Mouse (Mus musculus): Measurements from ENCODE around the gene Fbxo36. TPM values are rescaled to one million over a fixed set of nuclear protein-coding genes. Genes with fewer than 3 reads are reported as not detected.

Fbxo36 gene
- polyA plus RNA-seq, 1 experiment, result 0.09 TPM

GRCm38 (mm10) chr1:84851512-84852235 lies 12.0 kb downstream of the Fbxo36 start:
- peaks cover 51% of the 10 kb centered on the region for H3K4me1 ChIP-seq (ENCODE audit: control insufficient read depth)

GRCm38 (mm10) chr1:84853721-84854120 lies 14.1 kb downstream of the Fbxo36 start:
- Histone ChIP-seq H3K27me3 (ENCODE audit: control insufficient read depth) (no peaks in the 10 kb centered on the region), H3K9me3 (ENCODE audit: control insufficient read depth, low read length) (no peaks in the 10 kb centered on the region), H3K4me1 (ENCODE audit: control insufficient read depth) (peaks cover 50% of the 10 kb centered on the region), H3K4me3 (replicated peaks) (no peak overlapping the region), H3K36me3 (ENCODE audit: control insufficient read depth) (no peaks in the 10 kb centered on the region)
- TF ChIP-seq GATA1 (IDR thresholded peaks at IDR 0.05; ENCODE audit: low read length) (no peak), TAL1 (IDR thresholded peaks at IDR 0.05; ENCODE audit: low read length) (no peak)

More at GRCm38 (mm10) chr1:84851512-84852235, 12.0 kb downstream of the Fbxo36 start:
- H3K9me3 ChIP-seq (ENCODE audit: control insufficient read depth, low read length), result no peaks in the 10 kb centered on the region
- H3K4me3 ChIP-seq (replicated peaks), result no peak overlapping the region
- H3K27me3 ChIP-seq (ENCODE audit: control insufficient read depth), result no peaks in the 10 kb centered on the region
- no peaks in the 10 kb centered on the region for H3K36me3 ChIP-seq (ENCODE audit: control insufficient read depth)
- TF ChIP-seq GATA1 (IDR thresholded peaks at IDR 0.05; ENCODE audit: low read length) (no peak), TAL1 (IDR thresholded peaks at IDR 0.05; ENCODE audit: low read length) (no peak)

GRCm38 (mm10) chr1:84854966-84855365 lies 15.3 kb downstream of the Fbxo36 start:
- TF ChIP-seq GATA1 (IDR thresholded peaks at IDR 0.05; ENCODE audit: low read length) (no peak), TAL1 (IDR thresholded peaks at IDR 0.05; ENCODE audit: low read length) (no peak)
- H3K27me3 ChIP-seq (ENCODE audit: control insufficient read depth), result no peaks in the 10 kb centered on the region
- H3K4me1 ChIP-seq (ENCODE audit: control insufficient read depth), result peaks cover 46% of the 10 kb centered on the region
- H3K4me3 ChIP-seq (replicated peaks), result no peak overlapping the region
- no peaks in the 10 kb centered on the region for H3K9me3 ChIP-seq (ENCODE audit: control insufficient read depth, low read length)
- H3K36me3 ChIP-seq (ENCODE audit: control insufficient read depth), result no peaks in the 10 kb centered on the region

GRCm38 (mm10) chr1:84855756-84856155 lies 16.1 kb downstream of the Fbxo36 start:
- Histone ChIP-seq H3K27me3 (ENCODE audit: control insufficient read depth) (no peaks in the 10 kb centered on the region), H3K36me3 (ENCODE audit: control insufficient read depth) (no peaks in the 10 kb centered on the region), H3K4me3 (replicated peaks) (no peak overlapping the region), H3K9me3 (ENCODE audit: control insufficient read depth, low read length) (no peaks in the 10 kb centered on the region), H3K4me1 (ENCODE audit: control insufficient read depth) (peaks cover 50% of the 10 kb centered on the region)
- TF ChIP-seq GATA1 (IDR thresholded peaks at IDR 0.05; ENCODE audit: low read length), result no peak
- TF ChIP-seq TAL1 (IDR thresholded peaks at IDR 0.05; ENCODE audit: low read length), result no peak

- Histone ChIP-seq H3K36me3 (ENCODE audit: control insufficient read depth) (no peaks in the 10 kb centered on the region), H3K4me1 (ENCODE audit: control insufficient read depth) (peaks cover 26% of the 10 kb centered on the region)
Measured at GRCm38 (mm10) chr1:84859597-84859996, 20.0 kb downstream of the Fbxo36 start.

GRCm38 (mm10) chr1:84860360-84861254 lies 21.0 kb downstream of the Fbxo36 start:
- Histone ChIP-seq H3K27me3 (ENCODE audit: control insufficient read depth) (no peaks in the 10 kb centered on the region), H3K9me3 (ENCODE audit: control insufficient read depth, low read length) (no peaks in the 10 kb centered on the region), H3K4me1 (ENCODE audit: control insufficient read depth) (peaks cover 21% of the 10 kb centered on the region), H3K36me3 (ENCODE audit: control insufficient read depth) (no peaks in the 10 kb centered on the region), H3K4me3 (replicated peaks) (no peak overlapping the region)
- TF ChIP-seq GATA1 (IDR thresholded peaks at IDR 0.05; ENCODE audit: low read length), result no peak
- no peak for TF ChIP-seq TAL1 (IDR thresholded peaks at IDR 0.05; ENCODE audit: low read length)

More at GRCm38 (mm10) chr1:84859597-84859996, 20.0 kb downstream of the Fbxo36 start:
- TF ChIP-seq TAL1 (IDR thresholded peaks at IDR 0.05; ENCODE audit: low read length), result no peak
- TF ChIP-seq GATA1 (IDR thresholded peaks at IDR 0.05; ENCODE audit: low read length), result no peak
- Histone ChIP-seq H3K27me3 (ENCODE audit: control insufficient read depth) (no peaks in the 10 kb centered on the region), H3K4me3 (replicated peaks) (no peak overlapping the region), H3K9me3 (ENCODE audit: control insufficient read depth, low read length) (no peaks in the 10 kb centered on the region)

GRCm38 (mm10) chr1:84861255-84861630 lies 21.6 kb downstream of the Fbxo36 start:
- no peak for TF ChIP-seq TAL1 (IDR thresholded peaks at IDR 0.05; ENCODE audit: low read length)
- TF ChIP-seq GATA1 (IDR thresholded peaks at IDR 0.05; ENCODE audit: low read length), result no peak
- Histone ChIP-seq H3K9me3 (ENCODE audit: control insufficient read depth, low read length) (no peaks in the 10 kb centered on the region), H3K4me3 (replicated peaks) (no peak overlapping the region), H3K36me3 (ENCODE audit: control insufficient read depth) (no peaks in the 10 kb centered on the region), H3K4me1 (ENCODE audit: control insufficient read depth) (peaks cover 21% of the 10 kb centered on the region), H3K27me3 (ENCODE audit: control insufficient read depth) (no peaks in the 10 kb centered on the region)

- no peaks in the 10 kb centered on the region for H3K9me3 ChIP-seq (ENCODE audit: control insufficient read depth, low read length)
- TF ChIP-seq TAL1 (IDR thresholded peaks at IDR 0.05; ENCODE audit: low read length), result no peak
- TF ChIP-seq GATA1 (IDR thresholded peaks at IDR 0.05; ENCODE audit: low read length), result no peak
- no peaks in the 10 kb centered on the region for H3K36me3 ChIP-seq (ENCODE audit: control insufficient read depth)
- H3K4me3 ChIP-seq (replicated peaks), result no peak overlapping the region
- peaks cover 27% of the 10 kb centered on the region for H3K4me1 ChIP-seq (ENCODE audit: control insufficient read depth)
- no peaks in the 10 kb centered on the region for H3K27me3 ChIP-seq (ENCODE audit: control insufficient read depth)
Measured at GRCm38 (mm10) chr1:84864645-84865044, 25.0 kb downstream of the Fbxo36 start.

GRCm38 (mm10) chr1:84866231-84866630 lies 26.6 kb downstream of the Fbxo36 start:
- Histone ChIP-seq H3K4me1 (ENCODE audit: control insufficient read depth) (peaks cover 16% of the 10 kb centered on the region), H3K36me3 (ENCODE audit: control insufficient read depth) (no peaks in the 10 kb centered on the region), H3K4me3 (replicated peaks) (no peak overlapping the region), H3K9me3 (ENCODE audit: control insufficient read depth, low read length) (no peaks in the 10 kb centered on the region), H3K27me3 (ENCODE audit: control insufficient read depth) (no peaks in the 10 kb centered on the region)
- no peak for TF ChIP-seq GATA1 (IDR thresholded peaks at IDR 0.05; ENCODE audit: low read length)
- TF ChIP-seq TAL1 (IDR thresholded peaks at IDR 0.05; ENCODE audit: low read length), result no peak

All from erythroblast, embryonic 14.5 days (primary cell).